Mouse (Mus musculus): Measurements from ENCODE around the gene Cdh12.

DNA sequence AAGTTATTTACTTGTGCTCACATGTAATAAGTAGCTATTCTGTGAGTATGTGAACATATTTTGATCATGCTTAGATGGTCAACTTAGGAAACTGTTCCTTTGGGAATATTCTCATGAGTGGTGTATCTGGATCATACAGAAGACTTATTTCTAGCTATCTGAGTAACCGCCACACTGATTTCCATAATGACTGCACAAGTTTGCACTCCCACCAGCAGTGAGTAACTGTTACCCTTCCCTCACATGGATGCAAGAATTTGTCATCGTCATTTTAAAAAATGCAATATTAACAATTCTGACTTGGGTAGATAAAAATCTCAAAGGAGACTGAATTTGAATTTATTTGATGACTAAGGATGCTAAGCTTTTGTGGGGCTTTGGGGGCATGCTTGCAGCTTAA, 522.0 kb downstream of the Cdh12 start:
- TF ChIP-seq CTCF (IDR thresholded peaks at IDR 0.05 in 2 of 3, conservative IDR thresholded peaks at IDR 0.05 in 1 of 3; ENCODE audit: control insufficient read depth in 1 of 3, insufficient read depth in 1 of 3, low read depth in 2 of 3, low read length in 3 of 3, poor library complexity in 1 of 3, severe bottlenecking in 1 of 3) (no peak), ETS1 (IDR thresholded peaks at IDR 0.05; ENCODE audit: low read depth, low read length) (no peak)

All from MEL (cell line).